In genomic region chr16:70103791-70104378, GRCm38 (mm10) we compare ENCODE assay signal across 11 mouse cellular contexts.
DNase-seq lines count a peak whose midpoint lies in the region; ATAC-seq lines count a peak whose summit lies in the region.
"Had no signal": no experiment of that assay in that cellular context is flagged by ENCODE, and none has a peak within 500 bp of the region (broad histone marks: within the 10 kb centered on the region; RNA-seq: fewer than 3 reads in every experiment).

No protein-coding gene starts in this region.

- H3K4me3 ChIP-seq in forebrain, embryonic 10.5 days = no peak overlapping the region
- H3K4me3 ChIP-seq in forebrain, embryonic 16.5 days (replicated peaks; ENCODE audit: low read length) = no peak overlapping the region
- no peak overlapping the region for H3K4me3 ChIP-seq in kidney, embryonic 15.5 days (replicated peaks)
- H3K4me3 ChIP-seq: liver, embryonic 13.5 days had no signal

- no peaks in the 10 kb centered on the region for H3K27me3 ChIP-seq in forebrain, embryonic 10.5 days (ENCODE audit: poor library complexity, severe bottlenecking)
- H3K27me3 ChIP-seq in forebrain, embryonic 16.5 days (replicated peaks; ENCODE audit: control insufficient read depth, insufficient read depth, low read length) = no peaks in the 10 kb centered on the region
- H3K27me3 ChIP-seq in kidney, embryonic 15.5 days = no peaks in the 10 kb centered on the region
- H3K27me3 ChIP-seq: liver, embryonic 13.5 days had no signal

- H3K36me3 ChIP-seq in forebrain, embryonic 10.5 days (replicated peaks) = no peaks in the 10 kb centered on the region
- no peaks in the 10 kb centered on the region for H3K36me3 ChIP-seq in forebrain, embryonic 16.5 days (ENCODE audit: control insufficient read depth, insufficient read depth)
- H3K36me3 ChIP-seq in kidney, embryonic 15.5 days = no peaks in the 10 kb centered on the region
- H3K36me3 ChIP-seq: liver, embryonic 13.5 days had no signal

- 0 out of 2 replicates have a peak overlapping the region, but pooled peaks have one; percentile 30 for H3K27ac ChIP-seq in forebrain, embryonic 10.5 days
- no peak overlapping the region for H3K27ac ChIP-seq in forebrain, embryonic 16.5 days (ENCODE audit: low read length)
- no peak overlapping the region for H3K27ac ChIP-seq in kidney, embryonic 15.5 days
- H3K27ac ChIP-seq: liver, embryonic 13.5 days had no signal

- ATAC-seq in forebrain, embryonic 16.5 days = no peak
- ATAC-seq in kidney, embryonic 15.5 days (replicated peaks; ENCODE audit: low FRiP score) = no peak
- ATAC-seq: Patski had no signal

- no peak overlapping the region for H3K4me2 ChIP-seq in forebrain, embryonic 16.5 days (ENCODE audit: low read length)
- no peak overlapping the region for H3K4me2 ChIP-seq in kidney, embryonic 15.5 days
- H3K4me2 ChIP-seq: liver, embryonic 13.5 days had no signal

- no peaks in the 10 kb centered on the region for H3K9me3 ChIP-seq in forebrain, embryonic 10.5 days
- H3K9me3 ChIP-seq in forebrain, embryonic 16.5 days (ENCODE audit: control insufficient read depth, low read length) = no peaks in the 10 kb centered on the region
- no peaks in the 10 kb centered on the region for H3K9me3 ChIP-seq in kidney, embryonic 15.5 days (replicated peaks)
- H3K9me3 ChIP-seq: liver, embryonic 13.5 days had no signal

- DNase-seq in forebrain, embryonic 10.5 days (ENCODE audit: extremely low spot score, low spot score) = no peak
- DNase-seq in kidney, postnatal 10 days = peak; percentile 41
- DNase-seq in right cerebral cortex, adult 18-20 months = peak; percentile 8
- DNase-seq in right cerebral cortex, postnatal 4 days = no peak
- DNase-seq in right cerebral cortex, postnatal 14 days = peak; percentile 14
- DNase-seq in adrenal gland, postnatal 25 days = no peak
- DNase-seq: kidney, adult 11 months; liver, embryonic 13.5 days had no signal

- H3K4me1 ChIP-seq in forebrain, embryonic 10.5 days = peaks cover 12% of the 10 kb centered on the region
- no peaks in the 10 kb centered on the region for H3K4me1 ChIP-seq in forebrain, embryonic 16.5 days (replicated peaks; ENCODE audit: control insufficient read depth, insufficient read depth, low read length)
- no peaks in the 10 kb centered on the region for H3K4me1 ChIP-seq in kidney, embryonic 15.5 days
- H3K4me1 ChIP-seq: liver, embryonic 13.5 days had no signal

- 66% methylated on average over 6 of the region's 6 CpGs for WGBS in forebrain, embryonic 10.5 days
- 47% methylated on average over 6 of the region's 6 CpGs for WGBS in forebrain, embryonic 16.5 days
- 49% methylated on average over 6 of the region's 6 CpGs for WGBS in kidney, embryonic 15.5 days

- H3K9ac ChIP-seq in forebrain, embryonic 16.5 days (replicated peaks; ENCODE audit: low read depth, low read length) = no peak overlapping the region
- no peak overlapping the region for H3K9ac ChIP-seq in kidney, embryonic 15.5 days
- H3K9ac ChIP-seq: liver, embryonic 13.5 days had no signal

Comparison
In these comparisons a context has a peak if more than half of its experiments do, and no peak if none do; other contexts are left out.
1. DNase-seq: peak in kidney, postnatal 10 days (single experiment), right cerebral cortex, adult 18-20 months (single experiment) and right cerebral cortex, postnatal 14 days (single experiment); none in forebrain, embryonic 10.5 days (single experiment), right cerebral cortex, postnatal 4 days (single experiment) and adrenal gland, postnatal 25 days (single experiment).